Mouse (Mus musculus) heart, embryonic 11.5 days (tissue): ENCODE measurements around the gene Zbtb43. TPM values are rescaled to one million over a fixed set of nuclear protein-coding genes. Genes with fewer than 3 reads are reported as not detected.

Experiments
- ATAC-seq: fragments of 200-750 bp; cut with Nextera tagmentation; replicated peaks from 2 replicates; pipeline ENCODE4 v1.8.0; 2017; ENCODE audit warnings: moderate library complexity; ENCODE audit not compliant: insufficient number of reproducible peaks, low FRiP score, low TSS enrichment
- H3K27ac ChIP-seq: fragments of 300-500 bp; sonication (generic); 2 replicates; pipeline ENCODE4 v1.5.1; 2014; ENCODE audit warnings: mild to moderate bottlenecking, low read depth, low read length
- H3K27me3 ChIP-seq: fragments of 300-500 bp; sonication (generic); 2 replicates; pipeline ENCODE4 v1.6.1; 2014; ENCODE audit warnings: mild to moderate bottlenecking, low read length, mixed read lengths; ENCODE audit not compliant: control insufficient read depth, insufficient read depth
- H3K36me3 ChIP-seq: fragments of 300-500 bp; sonication (generic); 2 replicates; pipeline ENCODE4 v1.6.1; 2014; ENCODE audit warnings: mild to moderate bottlenecking, low read length, moderate library complexity, mixed read lengths; ENCODE audit not compliant: control insufficient read depth, insufficient read depth
- H3K4me1 ChIP-seq: fragments of 300-500 bp; sonication (generic); 2 replicates; pipeline ENCODE4 v1.6.1; 2014; ENCODE audit warnings: low read length; ENCODE audit not compliant: control insufficient read depth, insufficient read depth
- H3K4me2 ChIP-seq: fragments of 300-500 bp; sonication (generic); 2 replicates; pipeline ENCODE4 v1.6.1; 2014; ENCODE audit warnings: mild to moderate bottlenecking, moderate library complexity
- H3K4me3 ChIP-seq: fragments of 300-500 bp; sonication (generic); 2 replicates; pipeline ENCODE4 v1.5.1; 2014; ENCODE audit warnings: low read depth, low read length
- H3K9ac ChIP-seq: fragments of 300-500 bp; sonication (generic); 2 replicates; pipeline ENCODE4 v1.6.1; 2014; ENCODE audit warnings: mild to moderate bottlenecking, low read depth, low read length, moderate library complexity
- H3K9me3 ChIP-seq: fragments of 300-500 bp; sonication (generic); replicated peaks from 2 replicates; pipeline ENCODE4 v1.6.1; 2016; ENCODE audit warnings: low read length; ENCODE audit not compliant: control insufficient read depth
- WGBS: fragments of 180-500 bp; shearing (Covaris S2); extraction: QIAGEN DNeasy Blood & Tissue Kit; methylation state at CpG from one replicate; pipeline ENCODE4 v1.1.7; 2014; ENCODE audit not compliant: insufficient replicate concordance; 5-methylcytosine and 5-hydroxymethylcytosine counted together
- polyA plus RNA-seq: library from polyadenylated mRNA; unstranded; fragments of >200 nt; fragmentation: Nextera tagmentation; extraction: Ambion mirVana; gene quantifications from 2 replicates; pipeline ENCODE4 v1.2.1, GENCODE M21; 2014

The Zbtb43 gene
- polyA plus RNA-seq, 1 experiment from 2014 or later: 16.8 TPM

GRCm38 (mm10) chr2:33439980-33440670 is 28.2 kb downstream of the Zbtb43 start:
- 17% methylated on average over 9 of the region's 9 CpGs for WGBS
- no peak overlapping the region for H3K4me3 ChIP-seq
- H3K4me1 ChIP-seq: peaks cover 20% of the 10 kb centered on the region
- no peak for ATAC-seq
- H3K4me2 ChIP-seq: no peak overlapping the region
- no peaks in the 10 kb centered on the region for H3K36me3 ChIP-seq
- no peaks in the 10 kb centered on the region for H3K27me3 ChIP-seq
- no peak overlapping the region; the same call in 1 of the 2 replicates for H3K9ac ChIP-seq
- H3K27ac ChIP-seq: no peak overlapping the region
- H3K9me3 ChIP-seq: no peaks in the 10 kb centered on the region

DNA sequence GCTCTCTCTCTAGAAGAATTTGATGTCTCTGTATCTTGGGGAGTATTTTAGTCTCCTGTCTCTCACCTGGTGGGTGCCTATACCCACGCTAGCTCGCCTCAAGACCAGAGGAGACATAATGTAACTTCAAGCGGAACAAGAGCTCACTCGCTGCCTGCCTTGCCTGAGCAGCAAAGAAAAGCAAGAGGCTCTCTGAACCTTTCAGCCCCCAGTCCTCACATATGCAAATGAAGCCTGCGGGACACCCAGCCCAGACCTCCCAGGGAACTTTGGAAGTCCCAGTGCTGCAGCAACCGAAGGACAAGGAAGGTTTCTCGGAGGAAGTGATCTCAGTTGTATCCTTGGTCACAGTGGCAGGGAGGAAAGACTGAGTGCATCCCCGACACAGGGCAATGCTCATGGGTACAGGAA is 28.9 kb downstream of the Zbtb43 start:
- no peaks in the 10 kb centered on the region for H3K27me3 ChIP-seq
- H3K27ac ChIP-seq: no peak overlapping the region
- no peak overlapping the region for H3K4me2 ChIP-seq
- no peak overlapping the region; the same call in 1 of the 2 replicates for H3K9ac ChIP-seq
- no peaks in the 10 kb centered on the region for H3K9me3 ChIP-seq
- 27% methylated on average over 8 of the region's 8 CpGs for WGBS
- H3K4me3 ChIP-seq: no peak overlapping the region
- no peaks in the 10 kb centered on the region for H3K36me3 ChIP-seq
- no peak for ATAC-seq
- H3K4me1 ChIP-seq: peaks cover 20% of the 10 kb centered on the region

GRCm38 (mm10) chr2:33438377-33438776 is 30.0 kb downstream of the Zbtb43 start:
- Histone ChIP-seq H3K27ac (no peak overlapping the region), H3K36me3 (no peaks in the 10 kb centered on the region), H3K9ac (no peak overlapping the region), H3K4me3 (no peak overlapping the region), H3K4me1 (peaks cover 20% of the 10 kb centered on the region), H3K27me3 (no peaks in the 10 kb centered on the region), H3K9me3 (no peaks in the 10 kb centered on the region), H3K4me2 (no peak overlapping the region)
- 29% methylated on average over 2 of the region's 2 CpGs for WGBS
- ATAC-seq: no peak

GRCm38 (mm10) chr2:33437184-33437583 is 31.2 kb downstream of the Zbtb43 start:
- Histone ChIP-seq H3K4me1 (peaks cover 20% of the 10 kb centered on the region), H3K36me3 (no peaks in the 10 kb centered on the region), H3K27me3 (no peaks in the 10 kb centered on the region), H3K9me3 (no peaks in the 10 kb centered on the region), H3K9ac (no peak overlapping the region; the same call in 1 of the 2 replicates), H3K4me3 (no peak overlapping the region), H3K4me2 (no peak overlapping the region), H3K27ac (no peak overlapping the region)
- WGBS: 48% methylated on average over 11 of the region's 11 CpGs
- no peak for ATAC-seq

- Histone ChIP-seq H3K9me3 (no peaks in the 10 kb centered on the region), H3K9ac (no peak overlapping the region), H3K4me2 (peak overlapping the region; percentile 53), H3K36me3 (no peaks in the 10 kb centered on the region), H3K27ac (no peak overlapping the region), H3K4me3 (0 out of 2 replicates have a peak overlapping the region, but pooled peaks have one; percentile 13), H3K4me1 (peaks cover 20% of the 10 kb centered on the region), H3K27me3 (no peaks in the 10 kb centered on the region)
- WGBS: 9% methylated on average over 16 of the region's 16 CpGs
- no peak for ATAC-seq
Measured at GRCm38 (mm10) chr2:33436035-33436580, 32.3 kb downstream of the Zbtb43 start.

DNA sequence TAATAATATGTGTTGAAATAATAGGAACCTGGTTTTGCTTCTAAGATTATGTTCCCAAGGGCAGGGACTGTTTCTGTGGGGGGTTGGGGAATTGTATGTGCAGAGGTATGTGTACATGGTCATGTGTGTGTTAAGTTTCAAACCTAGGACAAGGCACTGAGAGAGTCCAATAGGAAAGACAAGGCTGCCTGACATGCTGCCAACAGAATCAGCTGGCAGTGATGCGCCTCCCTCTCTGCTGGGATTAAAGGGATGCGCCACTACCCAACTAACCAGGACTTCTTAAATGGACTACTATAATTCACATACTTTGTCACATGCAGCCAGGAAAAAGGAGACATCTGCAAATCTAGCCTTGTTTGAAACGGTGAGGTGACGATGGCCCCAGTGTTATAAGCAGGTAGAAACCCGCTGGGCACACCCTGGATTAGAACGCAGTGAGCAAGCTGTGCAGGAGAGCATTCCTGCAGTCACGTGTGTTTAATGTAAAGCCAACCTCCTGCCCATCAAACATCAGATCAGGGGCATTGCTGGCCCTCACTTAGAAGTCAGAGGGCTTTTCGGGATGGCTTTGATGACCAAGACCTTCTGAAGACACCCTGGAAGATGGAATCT is 33.2 kb downstream of the Zbtb43 start:
- WGBS: 55% methylated on average over 8 of the region's 8 CpGs
- Histone ChIP-seq H3K4me2 (no peak overlapping the region), H3K4me1 (peaks cover 24% of the 10 kb centered on the region), H3K9me3 (no peaks in the 10 kb centered on the region), H3K4me3 (no peak overlapping the region), H3K36me3 (no peaks in the 10 kb centered on the region), H3K27me3 (no peaks in the 10 kb centered on the region), H3K9ac (no peak overlapping the region), H3K27ac (no peak overlapping the region)
- ATAC-seq: no peak

DNA sequence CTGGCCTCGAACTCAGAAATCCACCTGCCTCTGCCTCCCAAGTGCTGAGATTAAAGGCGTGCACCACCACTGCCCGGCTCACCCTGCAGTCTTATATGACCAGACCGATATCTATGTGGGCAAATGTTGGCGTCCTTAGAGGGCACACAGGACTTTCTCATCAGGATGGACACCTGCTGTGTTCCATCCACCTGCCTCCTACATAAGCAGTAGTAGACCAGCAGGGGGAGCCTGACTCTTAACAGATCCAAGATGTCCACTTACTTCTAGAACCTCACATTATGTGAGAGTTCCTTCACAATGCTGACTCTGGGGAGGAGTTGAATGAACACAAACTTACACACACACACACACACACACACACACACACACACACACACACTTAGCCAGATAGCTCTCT is 35.5 kb downstream of the Zbtb43 start:
- no peak for ATAC-seq
- 48% methylated on average over 5 of the region's 5 CpGs for WGBS
- H3K36me3 ChIP-seq: no peaks in the 10 kb centered on the region
- H3K27ac ChIP-seq: no peak overlapping the region
- peaks cover 18% of the 10 kb centered on the region for H3K4me1 ChIP-seq
- H3K27me3 ChIP-seq: no peaks in the 10 kb centered on the region
- no peak overlapping the region for H3K4me2 ChIP-seq
- H3K9me3 ChIP-seq: no peaks in the 10 kb centered on the region
- H3K4me3 ChIP-seq: no peak overlapping the region
- no peak overlapping the region for H3K9ac ChIP-seq

GRCm38 (mm10) chr2:33430771-33431699 is 37.3 kb downstream of the Zbtb43 start, which contains the start of gene Zbtb34:
Gene Zbtb34 (minus strand): TSS chr2:33431324.
- Histone ChIP-seq H3K4me3 (peak within 1 kb of the TSS; percentile 92), H3K36me3 (no peaks in the 10 kb centered on the region)

More at GRCm38 (mm10) chr2:33430771-33431699, 37.3 kb downstream of the Zbtb43 start, which contains the start of gene Zbtb34:
- Histone ChIP-seq H3K4me2 (peak within 1 kb of the TSS; percentile 92), H3K9ac (peak within 1 kb of the TSS; percentile 89), H3K27me3 (no peaks in the 10 kb centered on the region), H3K4me1 (peaks cover 15% of the 10 kb centered on the region), H3K9me3 (no peaks in the 10 kb centered on the region), H3K27ac (peak within 1 kb of the TSS; percentile 59)
- 1% methylated on average over 74 of the region's 102 CpGs for WGBS
- ATAC-seq: peak; percentile 67
